Mouse (Mus musculus) liver, postnatal 0 days (tissue): ENCODE data around the gene Agbl3.

ENCODE experiments used
- CTCF ChIP-seq: sonication (generic); IDR thresholded peaks from 2 replicates; pipeline ENCODE4 v1.5.1; 2016; ENCODE audit warnings: antibody characterized with exemption, low read depth
- EP300 ChIP-seq: IDR thresholded peaks from 2 replicates; pipeline ENCODE4 v1.6.1; 2016; ENCODE audit warnings: antibody characterized with exemption, low read depth, mild to moderate bottlenecking

DNA sequence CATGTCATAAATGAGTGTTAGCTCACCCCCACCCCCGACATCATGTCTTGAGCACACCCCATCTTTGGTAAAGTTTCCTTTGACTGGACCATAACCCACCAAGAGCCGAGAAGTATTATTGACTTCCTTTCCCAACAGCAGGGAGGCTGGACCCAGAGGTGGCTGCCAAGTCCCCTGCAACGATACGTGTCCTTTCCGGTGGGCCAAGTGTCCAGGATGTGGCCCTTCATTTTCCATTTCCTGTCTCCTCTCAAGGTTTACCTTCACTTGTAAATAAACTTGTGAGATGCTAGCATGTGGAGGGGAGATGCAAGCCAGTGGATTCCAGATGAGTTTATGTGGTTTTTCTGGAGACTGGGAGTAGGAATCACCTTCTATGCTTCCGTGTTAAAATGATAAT lies 49.2 kb upstream of the Agbl3 start:
- TF ChIP-seq EP300 (no peak), CTCF (no peak)
